Mouse (Mus musculus): ENCODE measurements at regions not wholly inside any gene's neighbourhood (a gene's known extent, or its start where the extent isn't known, plus 50 kb on each side); places are given as distances from the start of the nearest gene placed in this dataset.

DNA sequence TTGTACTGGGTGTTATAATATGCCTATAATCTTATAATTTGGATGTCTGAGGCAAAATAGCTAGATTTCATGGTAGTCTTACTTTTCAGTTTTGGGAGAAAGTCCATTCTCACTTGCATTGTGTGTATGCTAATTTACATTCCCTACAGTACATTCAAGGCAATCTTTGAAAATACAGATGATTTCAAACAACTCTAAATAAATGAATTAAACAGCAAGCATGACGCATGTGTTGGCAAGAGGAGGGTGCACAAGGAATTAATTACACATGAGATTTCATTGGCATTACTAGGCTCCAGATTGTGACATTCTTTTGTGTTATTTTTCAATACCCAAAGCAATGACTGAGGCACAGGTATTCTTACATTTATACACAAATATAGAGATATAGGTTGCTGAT is 495.2 kb upstream of the Cypt12 start:
- DNase-seq (ENCODE audit: low read depth, low spot score), result no peak

DNA sequence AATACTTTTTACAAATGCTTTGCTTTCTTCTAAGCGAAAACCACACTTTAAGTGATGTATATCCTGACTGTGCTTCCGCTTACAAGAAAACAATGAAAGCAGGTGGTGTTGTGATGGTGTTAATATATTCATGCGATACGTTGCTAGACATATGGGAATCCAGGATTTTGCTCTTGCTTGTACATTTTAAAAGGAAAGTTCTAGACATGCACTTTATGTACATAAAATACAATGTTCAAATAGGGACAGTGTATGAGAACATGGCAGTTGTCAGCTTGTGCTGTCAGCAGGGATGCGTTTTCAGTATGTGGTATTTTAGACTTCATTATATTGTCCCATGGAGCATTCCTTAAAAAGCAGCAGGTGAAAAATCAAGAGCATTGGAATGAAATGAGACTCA is 487.7 kb upstream of the Cypt12 start:
- DNase-seq (ENCODE audit: low read depth, low spot score), result no peak

DNA sequence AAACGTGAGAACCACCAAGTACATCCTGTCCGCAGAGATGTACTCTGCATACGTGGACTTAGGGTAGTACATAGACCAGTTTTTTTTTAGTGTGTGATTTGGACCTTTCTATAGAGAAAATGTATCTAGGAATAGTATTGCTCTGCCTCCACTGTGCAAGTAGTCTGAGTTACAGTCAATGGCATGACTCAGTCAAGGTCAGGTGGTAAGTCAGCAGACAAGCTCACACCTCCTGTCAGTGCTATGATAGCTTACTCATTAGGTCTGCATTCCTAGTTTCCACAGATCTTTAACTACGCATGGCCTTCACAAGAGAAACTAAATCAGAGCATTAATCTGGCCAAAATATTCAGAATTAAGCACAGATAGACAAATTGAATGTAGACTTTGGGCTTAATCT is 486.8 kb upstream of the Cypt12 start:
- DNase-seq (ENCODE audit: low read depth, low spot score), result no peak

DNA sequence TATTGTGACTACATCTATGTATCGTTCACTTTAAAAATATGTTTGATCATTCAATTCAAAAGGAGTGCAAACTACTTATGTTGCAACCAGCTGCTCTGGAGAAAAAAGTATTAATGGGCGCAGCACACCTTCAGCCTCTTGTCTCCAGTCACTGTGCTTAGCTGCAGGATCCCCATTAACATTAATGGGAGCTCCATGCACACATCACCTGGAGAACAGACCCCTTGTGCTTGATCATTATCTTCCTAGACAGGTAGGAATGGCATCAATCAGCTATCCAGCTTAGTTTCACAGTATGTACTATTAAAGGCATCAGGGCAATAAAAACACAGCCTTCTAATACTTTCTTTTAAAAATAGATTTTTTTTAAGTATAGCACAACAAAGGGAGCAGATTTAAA is 474.4 kb upstream of the Cypt12 start:
- no peak for DNase-seq (ENCODE audit: low read depth, low spot score)

DNA sequence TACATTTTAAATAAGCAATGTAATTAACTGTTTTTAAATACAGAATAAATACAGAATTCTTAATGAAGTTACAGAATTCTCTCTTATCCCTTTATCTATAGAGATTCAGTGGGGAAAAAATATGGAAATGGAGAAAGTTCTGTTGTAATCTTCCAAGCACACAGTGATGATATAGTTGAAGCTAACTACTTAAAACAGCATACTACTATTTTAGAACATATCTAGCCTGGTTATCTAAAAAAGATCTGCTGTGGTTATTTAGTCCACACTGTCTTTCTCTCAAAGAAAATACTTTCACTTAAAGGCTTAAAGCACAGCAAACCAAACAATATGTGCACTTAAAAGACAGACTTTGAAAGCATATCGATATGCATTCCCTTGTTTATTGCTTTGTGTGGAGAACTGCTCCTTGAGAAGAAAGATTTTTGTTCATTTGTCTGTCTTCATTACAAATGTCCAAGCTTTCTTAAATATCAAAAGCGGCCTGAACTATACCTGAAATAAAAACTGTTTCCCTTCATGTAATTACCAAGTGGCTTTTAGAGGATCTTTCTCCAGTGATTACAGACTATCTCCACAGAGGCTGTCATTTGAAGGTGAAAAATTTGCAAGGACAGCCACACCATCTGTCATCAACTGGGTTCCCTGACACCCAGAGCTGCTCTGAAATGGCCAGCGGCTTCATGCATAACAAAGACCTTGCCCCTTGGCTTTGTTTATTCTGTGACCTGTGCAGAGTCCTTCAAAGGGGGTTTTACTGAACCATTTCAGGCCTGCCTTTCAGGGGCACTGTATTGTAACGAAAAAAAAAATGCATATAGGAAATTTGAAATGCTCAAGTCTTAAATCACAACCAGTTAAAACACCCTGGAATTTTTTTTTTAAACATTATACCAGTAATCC is 458.7 kb upstream of the Cypt12 start:
- DNase-seq (ENCODE audit: low read depth, low spot score), result peak; percentile 47

DNA sequence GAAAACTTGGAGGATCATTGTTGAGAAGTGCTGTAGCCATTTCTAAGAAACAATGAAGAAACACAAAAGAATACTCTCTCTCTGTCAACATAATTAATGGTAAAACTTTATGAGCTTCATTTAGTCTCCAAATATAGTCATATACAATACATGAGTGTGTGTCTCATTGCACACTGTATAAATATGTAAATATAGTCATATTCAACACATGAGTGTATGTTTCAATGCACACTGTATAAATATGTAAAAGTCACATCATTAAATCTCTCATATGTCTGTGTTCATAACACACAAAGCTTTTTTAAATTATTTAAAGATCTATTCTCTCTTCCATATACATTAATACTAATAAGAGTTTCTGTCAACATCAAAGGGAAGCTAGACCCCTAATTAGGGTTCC is 457.6 kb upstream of the Cypt12 start:
- DNase-seq (ENCODE audit: low read depth, low spot score), result no peak

DNA sequence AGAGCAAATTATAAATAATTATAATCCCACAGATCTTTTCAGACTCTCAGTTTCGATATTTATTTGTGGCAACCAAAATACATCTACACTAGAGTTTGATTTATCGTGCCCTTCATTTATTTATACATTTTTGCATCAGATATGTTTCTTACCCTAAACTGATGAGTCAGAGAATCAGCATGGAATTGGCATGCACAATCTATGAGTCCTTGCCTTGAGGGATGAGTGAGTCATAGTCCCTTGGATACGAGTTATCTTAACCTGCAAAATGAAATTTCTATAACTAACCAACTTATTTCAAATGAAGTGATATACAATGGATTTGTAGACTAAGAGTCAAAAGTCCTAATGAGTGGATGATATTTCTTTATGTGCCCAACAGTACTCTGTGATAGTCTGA is 449.9 kb upstream of the Cypt12 start:
- DNase-seq (ENCODE audit: low read depth, low spot score), result no peak

DNA sequence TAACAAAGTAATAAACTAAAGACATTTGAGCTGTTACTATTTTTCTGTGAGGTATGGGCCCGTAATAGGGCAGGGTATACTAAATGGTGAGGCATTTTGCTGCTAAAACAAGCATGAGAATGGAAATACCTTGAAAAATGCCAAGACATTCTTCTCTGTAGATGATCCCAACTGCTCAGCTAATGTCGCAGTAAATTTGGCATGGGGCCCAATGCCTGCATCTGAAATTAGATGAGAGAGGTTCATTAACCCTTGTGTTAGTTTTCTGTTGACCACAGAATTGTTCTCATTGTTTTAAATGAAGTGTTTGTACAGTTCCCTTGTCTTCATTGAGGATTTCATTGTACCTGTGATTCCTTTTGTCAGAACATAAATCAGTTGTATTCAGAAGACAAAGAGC is 446.7 kb upstream of the Cypt12 start:
- DNase-seq (ENCODE audit: low read depth, low spot score), result no peak

DNA sequence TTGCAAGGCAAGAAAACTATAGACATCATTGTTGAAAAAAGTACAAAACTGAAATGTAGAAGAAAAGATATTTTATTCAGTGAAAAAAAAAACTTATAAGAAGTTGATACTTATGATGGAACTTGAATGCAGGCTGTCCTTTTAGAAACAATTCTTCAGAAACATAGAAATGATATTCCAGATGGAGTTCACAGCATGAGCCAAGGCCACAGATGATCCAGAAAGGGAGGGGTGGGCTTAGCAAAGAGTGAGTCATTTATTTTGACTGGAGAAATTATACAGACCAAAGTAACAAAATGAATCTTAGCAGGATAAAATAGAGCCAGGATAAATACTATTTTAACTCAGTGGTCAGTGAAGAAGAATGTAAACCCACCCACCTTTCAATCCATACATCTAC is 406.9 kb upstream of the Cypt12 start:
- no peak for DNase-seq (ENCODE audit: low read depth, low spot score)

DNA sequence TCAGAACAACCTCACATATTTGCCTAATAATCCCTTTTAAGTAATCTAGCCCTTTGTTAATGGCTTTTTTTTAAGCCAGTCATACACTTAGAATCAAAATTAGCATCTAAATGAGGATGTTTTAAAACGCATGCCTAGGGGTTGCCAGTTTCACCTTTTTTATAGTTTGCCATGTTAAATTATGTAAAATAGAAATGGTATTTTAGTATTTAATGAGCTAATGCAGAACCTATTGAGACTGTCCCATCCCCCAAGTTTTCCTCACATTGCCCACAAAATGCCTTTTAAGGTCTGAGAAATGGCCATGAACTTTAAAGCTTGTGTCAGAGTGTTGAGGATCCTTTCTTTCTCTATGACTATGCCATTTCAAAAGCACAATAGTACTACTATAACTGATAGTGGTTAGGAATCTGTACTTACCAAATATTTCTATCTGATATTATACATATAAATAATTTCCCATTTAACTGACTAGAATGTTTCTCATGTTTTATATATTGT is 400.6 kb upstream of the Cypt12 start:
- DNase-seq (ENCODE audit: low read depth, low spot score), result no peak

DNA sequence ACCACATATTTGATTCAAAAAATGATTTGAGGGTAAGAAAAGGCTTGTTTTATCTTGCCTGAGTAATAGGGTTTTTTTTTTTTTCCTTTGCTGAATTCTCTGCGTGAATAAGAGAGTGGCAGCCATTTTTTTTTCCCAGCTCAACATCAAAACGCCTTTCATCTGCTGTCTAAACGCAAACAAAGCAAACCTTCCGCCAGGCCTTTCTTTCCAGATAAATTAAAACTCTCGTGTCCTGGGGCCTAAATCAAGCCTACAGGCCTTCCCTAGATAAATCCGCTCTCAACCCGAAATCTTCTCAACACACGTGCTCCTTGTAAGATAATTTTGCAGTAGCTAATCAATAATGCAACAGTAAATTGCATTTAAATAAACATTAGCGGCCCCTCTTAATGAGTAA is 365.7 kb upstream of the Cypt12 start:
- no peak for DNase-seq (ENCODE audit: low read depth, low spot score)

DNA sequence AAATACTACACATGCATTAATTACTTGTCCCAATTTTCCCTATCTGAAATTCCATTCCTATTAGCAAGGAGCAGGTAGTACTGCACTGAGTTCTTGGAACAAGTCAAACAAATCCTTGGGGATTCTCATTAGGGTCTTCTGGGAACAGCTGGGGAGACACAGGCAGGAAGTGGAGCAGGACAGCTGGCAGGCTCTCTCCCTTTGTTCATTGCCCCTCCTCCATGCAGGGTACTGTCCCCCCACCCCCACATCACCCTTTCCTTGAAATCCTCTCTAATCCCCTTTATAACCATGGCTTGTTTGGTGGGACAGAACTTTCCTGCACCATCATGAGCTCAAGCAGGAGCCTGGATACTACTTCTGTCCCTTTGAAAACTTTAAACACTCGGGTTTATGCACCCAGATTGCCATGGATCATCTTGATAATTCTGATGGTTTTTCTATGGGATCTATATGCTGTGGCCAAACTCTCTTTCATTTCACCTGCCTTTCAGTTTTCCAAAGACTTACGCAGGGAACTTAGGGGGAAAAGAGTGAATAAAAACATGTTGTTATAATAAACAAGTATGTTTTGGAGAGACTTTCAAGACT is 358.2 kb upstream of the Cypt12 start:
- DNase-seq (ENCODE audit: low read depth, low spot score), result no peak

DNA sequence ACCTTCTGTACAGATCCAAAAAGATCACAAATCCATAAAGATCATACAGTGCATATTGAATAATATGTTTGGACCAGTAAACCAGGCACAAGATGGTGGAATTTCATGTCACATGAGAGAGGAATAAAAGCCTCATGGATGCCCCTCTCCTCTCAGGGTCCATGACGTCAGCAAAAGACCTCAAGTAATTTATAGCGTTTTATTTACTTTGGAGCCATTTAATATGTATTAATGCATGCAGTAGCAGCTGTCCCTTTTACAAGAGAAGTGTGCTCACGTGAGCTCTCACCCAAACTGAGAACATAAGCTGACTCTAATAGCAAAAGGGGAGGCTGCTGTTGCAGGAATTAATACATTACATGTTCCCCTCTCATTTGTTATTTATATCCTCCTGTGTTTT is 355.7 kb upstream of the Cypt12 start:
- DNase-seq (ENCODE audit: low read depth, low spot score), result no peak

DNA sequence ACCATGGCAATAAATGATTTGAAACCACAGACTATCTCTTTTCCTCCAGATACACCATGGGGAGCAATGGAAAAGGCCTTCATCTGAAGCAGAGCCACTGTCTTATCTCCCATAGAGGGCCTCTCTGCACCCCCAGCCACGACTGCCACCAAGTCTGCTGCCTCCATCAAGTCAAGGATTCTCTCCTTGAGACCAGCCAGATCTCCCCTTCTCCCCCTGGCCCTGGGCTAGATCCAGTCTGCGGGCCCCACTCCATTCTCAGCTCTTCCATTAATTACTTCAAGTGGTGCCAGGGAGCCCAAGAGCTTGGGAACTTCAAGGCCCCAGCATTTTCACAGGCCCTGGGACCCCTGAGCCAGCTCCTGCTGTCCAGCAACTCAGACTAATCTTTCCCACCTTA is 351.8 kb upstream of the Cypt12 start:
- DNase-seq (ENCODE audit: low read depth, low spot score), result no peak

DNA sequence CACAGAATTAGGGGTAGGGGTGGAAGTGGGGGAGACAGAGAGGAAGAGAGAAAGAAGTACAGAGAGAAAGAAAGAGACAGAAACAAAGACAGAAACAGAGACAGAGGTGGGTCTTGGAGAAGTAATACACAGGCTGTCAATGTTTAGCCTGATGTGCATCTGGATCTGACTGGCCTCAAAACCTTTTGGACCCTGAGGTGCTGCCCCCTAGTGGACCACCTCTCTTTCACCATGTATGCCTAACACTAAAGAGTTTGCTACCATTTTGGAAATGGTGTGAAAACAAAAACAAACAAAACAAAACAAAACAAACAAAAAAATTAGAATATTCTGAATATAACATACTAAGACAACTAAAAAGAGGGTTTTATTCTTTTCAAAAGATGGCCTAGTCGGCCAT is 334.7 kb upstream of the Cypt12 start:
- DNase-seq (ENCODE audit: low read depth, low spot score), result peak; percentile 64

DNA sequence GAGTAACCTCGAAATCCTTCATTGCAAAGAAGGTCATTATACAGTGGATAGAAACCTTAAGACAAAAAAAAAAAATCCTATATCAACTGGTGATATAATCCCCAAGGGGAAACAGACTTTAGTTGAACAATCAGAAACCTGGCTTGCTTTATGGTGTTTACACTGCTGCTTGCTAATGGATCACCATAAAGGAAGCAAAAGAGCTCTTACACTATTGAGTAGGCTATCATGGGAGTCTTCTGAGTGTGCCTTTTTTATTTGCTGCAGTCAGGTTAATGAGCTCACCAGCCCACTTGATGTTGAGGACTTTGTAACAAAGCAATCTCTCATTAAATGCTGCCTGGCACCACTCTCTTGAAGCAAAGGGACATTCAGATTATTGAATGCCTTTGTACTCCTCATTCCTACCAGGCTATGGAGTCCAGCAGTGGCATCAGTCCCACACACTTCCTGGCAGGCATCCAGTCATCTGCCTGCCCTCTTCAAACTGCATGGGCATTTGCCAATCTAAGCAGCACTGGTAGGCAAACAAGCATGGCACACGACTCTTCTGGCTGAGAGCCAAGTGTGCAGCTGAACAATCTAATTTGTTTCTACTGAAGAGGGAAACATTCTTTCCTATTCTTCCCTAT is 331.7 kb upstream of the Cypt12 start:
- DNase-seq (ENCODE audit: low read depth, low spot score), result no peak

DNA sequence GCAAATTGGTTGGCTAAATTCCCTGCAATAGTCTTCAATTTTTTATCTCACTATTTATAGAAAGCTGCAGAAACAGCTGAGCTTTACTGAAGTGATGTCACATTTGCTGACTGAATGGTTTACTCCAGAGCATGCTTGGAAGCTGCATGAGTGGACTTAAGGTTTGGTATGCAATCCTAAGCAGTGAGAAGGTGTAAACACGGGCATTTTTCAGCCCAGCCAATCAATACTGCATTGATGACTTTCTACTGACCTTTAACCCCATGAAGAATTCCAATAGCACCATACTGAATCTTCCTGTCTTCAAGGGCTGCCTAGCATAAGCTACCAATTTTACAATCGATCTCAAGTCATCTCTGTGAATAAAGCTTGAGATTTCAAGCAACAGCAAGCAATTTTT is 328.7 kb upstream of the Cypt12 start:
- no peak for DNase-seq (ENCODE audit: low read depth, low spot score)

DNA sequence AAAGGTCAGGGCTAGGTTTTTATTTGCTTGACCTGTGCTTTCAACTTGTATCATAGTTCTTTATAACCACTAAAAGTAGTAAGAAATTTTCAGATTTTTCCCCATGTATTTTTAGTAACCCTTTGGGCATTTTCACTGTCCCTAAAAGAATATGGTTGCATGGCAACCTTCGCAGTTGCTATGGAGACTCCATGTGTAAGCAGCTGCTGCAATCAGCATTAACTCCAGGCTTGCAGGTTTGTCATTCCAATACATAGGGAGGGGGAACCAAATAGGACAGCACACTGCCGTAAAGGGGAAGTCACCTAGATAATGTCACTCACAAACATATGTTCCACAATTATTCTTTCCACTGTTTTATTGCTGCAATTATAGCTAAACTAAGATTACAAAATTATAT is 328.3 kb upstream of the Cypt12 start:
- DNase-seq (ENCODE audit: low read depth, low spot score), result peak; percentile 25

DNA sequence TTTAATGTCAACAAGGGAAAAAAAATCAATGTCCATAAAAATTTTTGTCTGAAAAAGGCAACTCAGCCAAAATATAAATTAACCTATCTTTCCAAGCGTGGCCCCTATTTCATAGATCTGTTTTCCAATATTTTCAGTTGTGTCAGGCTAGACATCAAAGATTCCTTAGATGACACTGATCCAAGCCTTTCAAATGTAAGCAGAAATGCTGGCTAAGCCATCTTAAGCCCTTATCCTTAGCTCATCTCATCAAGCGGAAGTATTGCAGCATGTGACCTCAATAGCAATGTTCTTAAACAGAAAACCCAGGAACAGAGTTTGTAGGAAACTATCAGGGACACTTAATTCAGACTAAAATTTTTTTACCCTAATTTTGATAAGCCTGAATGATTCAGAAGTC is 327.8 kb upstream of the Cypt12 start:
- no peak for DNase-seq (ENCODE audit: low read depth, low spot score)

DNA sequence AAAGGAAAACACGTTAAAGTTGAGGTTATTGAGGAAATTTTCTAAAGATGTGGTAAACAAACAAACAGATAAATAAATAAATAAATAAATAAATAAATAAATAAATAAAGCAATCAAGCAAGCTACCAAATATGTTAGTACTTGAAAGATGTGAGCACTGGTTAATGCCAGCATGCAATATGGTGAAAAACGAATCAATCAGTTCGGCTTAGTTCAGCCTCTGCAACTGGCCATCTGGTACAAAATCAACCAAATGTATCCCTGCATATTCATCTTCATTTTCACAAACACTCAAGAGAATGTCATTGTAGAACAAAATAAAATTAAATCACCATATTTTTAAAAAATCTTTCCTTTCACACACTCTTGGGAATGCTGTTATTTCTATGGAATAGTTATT is 315.7 kb upstream of the Cypt12 start:
- no peak for DNase-seq (ENCODE audit: low read depth, low spot score)

DNA sequence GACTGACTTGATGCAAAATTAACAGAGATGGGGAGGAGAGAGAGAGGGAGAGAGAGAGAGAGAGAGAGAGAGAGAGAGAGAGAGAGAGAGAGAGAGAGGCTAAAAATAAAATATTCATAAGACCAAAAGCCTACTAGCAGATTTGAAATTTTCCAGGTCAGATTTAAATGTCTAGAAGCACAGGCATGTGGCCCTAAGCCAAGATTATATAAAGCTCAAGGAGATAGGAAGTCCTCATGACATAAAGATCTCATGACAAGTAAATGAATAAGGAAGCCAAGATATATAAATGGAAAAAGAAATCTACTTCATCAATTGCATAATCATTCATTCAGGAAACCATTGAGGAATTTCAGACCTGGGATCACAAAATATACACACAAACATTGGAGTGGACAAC is 311.9 kb upstream of the Cypt12 start:
- no peak for DNase-seq (ENCODE audit: low read depth, low spot score)

DNA sequence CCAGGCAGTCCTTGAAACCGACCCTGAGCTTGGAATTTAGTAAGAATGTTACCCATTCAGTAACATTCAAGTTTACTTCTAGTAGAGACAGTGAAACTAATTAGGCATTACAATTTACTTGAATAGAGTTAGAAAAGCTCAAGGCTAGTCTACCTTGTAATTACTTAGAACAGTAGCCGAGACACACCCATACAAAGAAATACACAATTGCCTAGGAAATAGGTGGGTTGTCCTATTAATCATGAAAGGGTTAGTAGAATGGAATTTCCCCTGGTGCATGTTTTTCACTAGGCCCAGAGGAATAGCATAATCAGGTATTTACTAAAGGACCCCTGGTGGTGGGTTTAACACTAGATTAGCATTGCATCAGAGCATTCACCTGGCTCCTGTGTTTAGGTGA is 288.2 kb upstream of the Cypt12 start:
- peak; percentile 82 for DNase-seq (ENCODE audit: low read depth, low spot score)

DNA sequence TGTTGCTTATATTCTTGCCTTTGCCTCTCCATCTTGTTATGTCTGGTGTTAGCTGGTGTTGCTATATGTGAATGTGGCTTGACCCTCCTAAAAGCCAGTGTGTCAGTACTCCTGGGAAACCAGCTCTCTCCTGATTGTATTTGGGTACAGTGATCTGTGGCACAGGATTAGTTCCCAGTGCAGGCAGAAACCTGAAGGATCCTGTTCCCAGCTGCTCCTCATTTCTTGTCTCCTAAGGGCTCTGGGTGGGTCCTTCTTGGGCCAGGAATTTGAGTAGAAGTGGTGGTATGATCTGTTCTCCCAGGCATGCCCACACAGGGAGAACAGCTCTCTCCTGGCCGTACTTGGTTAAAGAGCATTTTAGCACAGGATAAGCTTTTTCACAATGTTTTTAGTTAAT is 286.2 kb upstream of the Cypt12 start:
- DNase-seq (ENCODE audit: low read depth, low spot score), result no peak

Data from R1 (cell line).